Mouse (Mus musculus) forebrain, embryonic 10.5 days (tissue): Measurements from ENCODE around the gene Rnf187. TPM values are rescaled to one million over a fixed set of nuclear protein-coding genes. Genes with fewer than 3 reads are reported as not detected.

ENCODE experiments used
- DNase-seq: peaks from one replicate; pipeline ENCODE4 v3.0.0-alpha.2; 2017; ENCODE audit warnings: low spot score; ENCODE audit errors: extremely low spot score
- H3K27ac ChIP-seq: fragments of 300-500 bp; sonication (generic); 2 replicates; pipeline ENCODE4 v1.5.1; 2016; ENCODE audit warnings: mild to moderate bottlenecking
- H3K27me3 ChIP-seq: fragments of 300-500 bp; sonication (generic); 2 replicates; pipeline ENCODE4 v1.6.1; 2016; ENCODE audit warnings: mild to moderate bottlenecking; ENCODE audit not compliant: poor library complexity, severe bottlenecking
- H3K36me3 ChIP-seq: fragments of 300-500 bp; sonication (generic); replicated peaks from 2 replicates; pipeline ENCODE4 v1.6.1; 2016; ENCODE audit warnings: mild to moderate bottlenecking, moderate library complexity
- H3K4me1 ChIP-seq: fragments of 300-500 bp; sonication (generic); 2 replicates; pipeline ENCODE4 v1.6.1; 2016
- H3K4me3 ChIP-seq: fragments of 300-500 bp; sonication (generic); 2 replicates; pipeline ENCODE4 v1.5.1; 2016; ENCODE audit warnings: mild to moderate bottlenecking, moderate library complexity
- H3K9me3 ChIP-seq: fragments of 300-500 bp; sonication (generic); 2 replicates; pipeline ENCODE4 v1.6.1; 2016; ENCODE audit warnings: mild to moderate bottlenecking, moderate library complexity
- WGBS: fragments of 180-500 bp; shearing (Covaris S2); methylation state at CpG from one replicate; pipeline ENCODE4 v1.1.7; 2016; 5-methylcytosine and 5-hydroxymethylcytosine counted together
- polyA plus RNA-seq: library from polyadenylated mRNA; unstranded; fragments of >200 nt; fragmentation: Nextera tagmentation; extraction: Ambion mirVana; gene quantifications from 2 replicates; pipeline ENCODE4 v1.2.1, GENCODE M21; 2016

Gene Rnf187
- polyA plus RNA-seq, 1 experiment from 2014 or later = 265 TPM

- Histone ChIP-seq H3K9me3 (no peaks in the 10 kb centered on the region), H3K4me3 (peak overlapping the region; percentile 64), H3K4me1 (peaks cover 52% of the 10 kb centered on the region), H3K36me3 (no peaks in the 10 kb centered on the region), H3K27me3 (peaks cover 48% of the 10 kb centered on the region), H3K27ac (peak overlapping the region; percentile 95)
- DNase-seq = peak; percentile 53
- WGBS = 5% methylated on average over 20 of the region's 20 CpGs
Measured at GRCm38 (mm10) chr11:58949480-58950431, 11.0 kb upstream of the Rnf187 start.

GRCm38 (mm10) chr11:58948542-58949479 is 10.1 kb upstream of the Rnf187 start, which contains the start of gene Hist3h2ba:
Gene Hist3h2ba, plus strand, starts transcription at chr11:58948920.
- under 1% methylated on average over 48 of the region's 48 CpGs for WGBS
- no peaks in the 10 kb centered on the region for H3K36me3 ChIP-seq
- peak; percentile 75 for DNase-seq

GRCm38 (mm10) chr11:58947798-58948528 is 9.2 kb upstream of the Rnf187 start:
- peaks cover 41% of the 10 kb centered on the region for H3K4me1 ChIP-seq
- peak overlapping the region; percentile 95 for H3K27ac ChIP-seq
- 21% methylated on average over 23 of the region's 23 CpGs for WGBS
- peak overlapping the region; percentile 64 for H3K4me3 ChIP-seq
- DNase-seq = no peak
- peaks cover 56% of the 10 kb centered on the region for H3K27me3 ChIP-seq
- no peaks in the 10 kb centered on the region for H3K36me3 ChIP-seq
- no peaks in the 10 kb centered on the region for H3K9me3 ChIP-seq

More at GRCm38 (mm10) chr11:58948542-58949479, 10.1 kb upstream of the Rnf187 start, which contains the start of gene Hist3h2ba:
- Histone ChIP-seq H3K27ac (peak within 1 kb of the TSS; percentile 95), H3K27me3 (peaks cover 56% of the 10 kb centered on the region), H3K9me3 (no peaks in the 10 kb centered on the region), H3K4me3 (peak within 1 kb of the TSS; percentile 64), H3K4me1 (peaks cover 49% of the 10 kb centered on the region)

- Histone ChIP-seq H3K9me3 (no peaks in the 10 kb centered on the region), H3K27me3 (peaks cover 56% of the 10 kb centered on the region), H3K4me3 (no peak overlapping the region), H3K27ac (no peak overlapping the region), H3K36me3 (no peaks in the 10 kb centered on the region), H3K4me1 (peaks cover 37% of the 10 kb centered on the region)
- 83% methylated on average over 3 of the region's 3 CpGs for WGBS
- no peak for DNase-seq
Measured at GRCm38 (mm10) chr11:58947306-58947705, 8.6 kb upstream of the Rnf187 start.

- 84% methylated on average over 5 of the region's 5 CpGs for WGBS
- peaks cover 25% of the 10 kb centered on the region for H3K27me3 ChIP-seq
- H3K36me3 ChIP-seq = no peaks in the 10 kb centered on the region
- DNase-seq = no peak
- no peaks in the 10 kb centered on the region for H3K9me3 ChIP-seq
- no peak overlapping the region for H3K4me3 ChIP-seq
- no peak overlapping the region for H3K27ac ChIP-seq
- peaks cover 19% of the 10 kb centered on the region for H3K4me1 ChIP-seq
Measured at GRCm38 (mm10) chr11:58944136-58944535, 5.4 kb upstream of the Rnf187 start.

GRCm38 (mm10) chr11:58939088-58939439 is 348 bp upstream of the Rnf187 start:
- 19% methylated on average over 6 of the region's 6 CpGs for WGBS

GRCm38 (mm10) chr11:58937909-58938308 is 807 bp downstream of the Rnf187 start:
- H3K27me3 ChIP-seq = no peaks in the 10 kb centered on the region
- WGBS = 2% methylated on average over 13 of the region's 13 CpGs
- H3K9me3 ChIP-seq = no peaks in the 10 kb centered on the region
- H3K36me3 ChIP-seq = peaks cover 42% of the 10 kb centered on the region
- H3K4me3 ChIP-seq = peak overlapping the region; percentile 86
- peaks cover 24% of the 10 kb centered on the region for H3K4me1 ChIP-seq
- H3K27ac ChIP-seq = peak overlapping the region; percentile 96
- no peak for DNase-seq

More at GRCm38 (mm10) chr11:58939088-58939439, 348 bp upstream of the Rnf187 start:
- Histone ChIP-seq H3K9me3 (no peaks in the 10 kb centered on the region), H3K4me3 (peak overlapping the region; percentile 86), H3K4me1 (peaks cover 24% of the 10 kb centered on the region), H3K27me3 (0 out of 2 replicates have a peak, but pooled peaks cover under 1% of the 10 kb centered on the region), H3K27ac (peak overlapping the region; percentile 96), H3K36me3 (peaks cover 30% of the 10 kb centered on the region)
- DNase-seq = no peak

GRCm38 (mm10) chr11:58931576-58931975 is 7.1 kb downstream of the Rnf187 start:
- no peak overlapping the region for H3K4me3 ChIP-seq
- DNase-seq = no peak
- peaks cover 59% of the 10 kb centered on the region for H3K36me3 ChIP-seq
- H3K4me1 ChIP-seq = peaks cover 9% of the 10 kb centered on the region
- no peaks in the 10 kb centered on the region for H3K9me3 ChIP-seq
- no peaks in the 10 kb centered on the region for H3K27me3 ChIP-seq
- WGBS = 88% methylated on average over 4 of the region's 4 CpGs
- H3K27ac ChIP-seq = no peak overlapping the region

- peaks cover 7% of the 10 kb centered on the region for H3K4me1 ChIP-seq
- no peak overlapping the region for H3K4me3 ChIP-seq
- H3K27ac ChIP-seq = no peak overlapping the region
- H3K27me3 ChIP-seq = 0 out of 2 replicates have a peak, but pooled peaks cover 5% of the 10 kb centered on the region
- H3K9me3 ChIP-seq = no peaks in the 10 kb centered on the region
- peaks cover 46% of the 10 kb centered on the region for H3K36me3 ChIP-seq
- WGBS = 93% methylated on average over 3 of the region's 3 CpGs
- no peak for DNase-seq
Measured at GRCm38 (mm10) chr11:58930254-58930653, 8.5 kb downstream of the Rnf187 start.

GRCm38 (mm10) chr11:58929641-58930040 is 9.1 kb downstream of the Rnf187 start:
- 74% methylated on average over 3 of the region's 3 CpGs for WGBS
- no peak for DNase-seq
- Histone ChIP-seq H3K4me1 (peaks cover 7% of the 10 kb centered on the region), H3K9me3 (no peaks in the 10 kb centered on the region), H3K27ac (no peak overlapping the region), H3K27me3 (0 out of 2 replicates have a peak, but pooled peaks cover 5% of the 10 kb centered on the region), H3K36me3 (peaks cover 41% of the 10 kb centered on the region), H3K4me3 (no peak overlapping the region)

- H3K4me3 ChIP-seq = no peak overlapping the region
- H3K27me3 ChIP-seq = 0 out of 2 replicates have a peak, but pooled peaks cover 5% of the 10 kb centered on the region
- no peak for DNase-seq
- no peaks in the 10 kb centered on the region for H3K9me3 ChIP-seq
- 82% methylated on average over 4 of the region's 4 CpGs for WGBS
- peaks cover 7% of the 10 kb centered on the region for H3K4me1 ChIP-seq
- H3K27ac ChIP-seq = no peak overlapping the region
- H3K36me3 ChIP-seq = peaks cover 35% of the 10 kb centered on the region
Measured at GRCm38 (mm10) chr11:58929055-58929454, 9.7 kb downstream of the Rnf187 start.
